Mouse (Mus musculus) embryonic fibroblast, embryonic 13.5 days (primary cell): ENCODE data around the gene Cops6.

Experiments
- CTCF ChIP-seq: IDR thresholded peaks from 2 replicates; pipeline ENCODE4 v1.5.1; 2011; ENCODE audit warnings: mild to moderate bottlenecking, control low read depth, low read length, moderate library complexity, borderline replicate concordance; ENCODE audit not compliant: insufficient read depth
- POLR2A ChIP-seq: IDR thresholded peaks from 2 replicates; pipeline ENCODE4 v1.6.1; 2011; ENCODE audit warnings: low read depth, mild to moderate bottlenecking, control low read depth, low read length, moderate library complexity

- TF ChIP-seq CTCF (no peak), POLR2A (no peak)
Observed at GRCm38 (mm10) chr5:138195463-138195862, 34.6 kb downstream of the Cops6 start.
